Mouse (Mus musculus) liver, embryonic 11.5 days (tissue): ENCODE results near the gene Baz2a. TPM values are rescaled to one million over a fixed set of nuclear protein-coding genes. Genes with fewer than 3 reads are reported as not detected.
A peak's percentile ranks its signal among the peaks of the same experiment; 100 is the strongest.

Experiments used
- ATAC-seq: fragments of 200-750 bp; cut with Nextera tagmentation; replicated peaks from 2 replicates; pipeline ENCODE4 v1.8.0; 2017; ENCODE audit warnings: moderate number of reproducible peaks, mild to moderate bottlenecking, moderate TSS enrichment, moderate library complexity; ENCODE audit not compliant: low FRiP score
- DNase-seq: peaks from one replicate; pipeline ENCODE4 v3.0.0-alpha.2; 2017; ENCODE audit warnings: low spot score
- H3K27ac ChIP-seq: fragments of 300-500 bp; sonication (generic); 2 replicates; pipeline ENCODE4 v1.5.1; 2014; ENCODE audit warnings: mild to moderate bottlenecking, low read depth, low read length, control low read depth
- H3K27me3 ChIP-seq: fragments of 300-500 bp; sonication (generic); replicated peaks from 2 replicates; pipeline ENCODE4 v1.6.1; 2014; ENCODE audit warnings: low read length, mixed read lengths; ENCODE audit not compliant: control insufficient read depth, insufficient read depth
- H3K36me3 ChIP-seq: fragments of 300-500 bp; sonication (generic); 2 replicates; pipeline ENCODE4 v1.6.1; 2014; ENCODE audit warnings: mild to moderate bottlenecking, low read length, moderate library complexity, mixed read lengths; ENCODE audit not compliant: control insufficient read depth, insufficient read depth
- H3K4me1 ChIP-seq: fragments of 300-500 bp; sonication (generic); replicated peaks from 2 replicates; pipeline ENCODE4 v1.6.1; 2014; ENCODE audit warnings: low read length, mixed read lengths; ENCODE audit not compliant: control insufficient read depth, insufficient read depth
- H3K4me2 ChIP-seq: fragments of 300-500 bp; sonication (generic); 2 replicates; pipeline ENCODE4 v1.6.1; 2014; ENCODE audit warnings: mild to moderate bottlenecking, control low read depth, moderate library complexity
- H3K4me3 ChIP-seq: fragments of 300-500 bp; sonication (generic); 2 replicates; pipeline ENCODE4 v1.5.1; 2014; ENCODE audit warnings: low read depth, low read length, control low read depth
- H3K9ac ChIP-seq: fragments of 300-500 bp; sonication (generic); 2 replicates; pipeline ENCODE4 v1.6.1; 2014; ENCODE audit warnings: low read depth, low read length, control low read depth
- H3K9me3 ChIP-seq: fragments of 300-500 bp; sonication (generic); 2 replicates; pipeline ENCODE4 v1.6.1; 2016; ENCODE audit warnings: low read length, inconsistent platforms, mixed read lengths; ENCODE audit not compliant: control insufficient read depth
- WGBS: fragments of 180-500 bp; shearing (Covaris S2); extraction: QIAGEN DNeasy Blood & Tissue Kit; methylation state at CpG from one replicate; pipeline ENCODE4 v1.1.7; 2014; 5-methylcytosine and 5-hydroxymethylcytosine counted together
- polyA plus RNA-seq: library from polyadenylated mRNA; unstranded; fragments of >200 nt; fragmentation: Nextera tagmentation; extraction: Ambion mirVana; gene quantifications from 2 replicates; pipeline ENCODE4 v1.2.1, GENCODE M21; 2014

Gene Baz2a
- polyA plus RNA-seq, 1 experiment from 2014 or later, result 11.1 TPM

- Histone ChIP-seq H3K4me3 (peak overlapping the region; percentile 88), H3K36me3 (peaks cover 6% of the 10 kb centered on the region; the same call in 1 of the 2 replicates), H3K9me3 (no peaks in the 10 kb centered on the region), H3K4me1 (peaks cover 47% of the 10 kb centered on the region), H3K4me2 (peak overlapping the region; percentile 98), H3K27me3 (no peaks in the 10 kb centered on the region), H3K9ac (peak overlapping the region; percentile 76), H3K27ac (peak overlapping the region; percentile 91)
- 12% methylated on average over 19 of the region's 19 CpGs for WGBS
- DNase-seq, result peak; percentile 82
- peak; percentile 78 for ATAC-seq
Observed at GRCm38 (mm10) chr10:128094340-128094968, 3.1 kb downstream of the Baz2a start.

- Histone ChIP-seq H3K4me3 (peak overlapping the region; percentile 88), H3K9me3 (no peaks in the 10 kb centered on the region), H3K36me3 (no peaks in the 10 kb centered on the region; the same call in 1 of the 2 replicates), H3K9ac (peak overlapping the region; percentile 52), H3K27me3 (no peaks in the 10 kb centered on the region), H3K27ac (peak overlapping the region; percentile 91), H3K4me1 (peaks cover 47% of the 10 kb centered on the region), H3K4me2 (peak overlapping the region; percentile 98)
- WGBS, result 24% methylated on average over 9 of the region's 9 CpGs
- DNase-seq (no peak), ATAC-seq (no peak)
Observed at GRCm38 (mm10) chr10:128095003-128095636, 3.7 kb downstream of the Baz2a start.

GRCm38 (mm10) chr10:128096313-128096692 is 4.9 kb downstream of the Baz2a start:
- peaks cover 43% of the 10 kb centered on the region for H3K4me1 ChIP-seq
- DNase-seq (no peak), ATAC-seq (no peak)
- no peak overlapping the region for H3K27ac ChIP-seq
- no peaks in the 10 kb centered on the region for H3K27me3 ChIP-seq
- H3K36me3 ChIP-seq, result no peaks in the 10 kb centered on the region
- H3K9me3 ChIP-seq, result no peaks in the 10 kb centered on the region
- WGBS, result 12% methylated on average over 4 of the region's 4 CpGs
- H3K9ac ChIP-seq, result peak overlapping the region; percentile 93; the same call in 1 of the 2 replicates
- peak overlapping the region; percentile 100 for H3K4me3 ChIP-seq
- H3K4me2 ChIP-seq, result peak overlapping the region; percentile 88

- DNase-seq, result peak; percentile 95
- under 1% methylated on average over 86 of the region's 86 CpGs for WGBS
Observed at GRCm38 (mm10) chr10:128096693-128097586, 5.6 kb downstream of the Baz2a start.

GRCm38 (mm10) chr10:128097587-128097971 is 6.2 kb downstream of the Baz2a start:
- WGBS, result 0% methylated on average over 13 of the region's 13 CpGs
- Histone ChIP-seq H3K4me1 (peaks cover 34% of the 10 kb centered on the region), H3K9ac (peak overlapping the region; percentile 93), H3K9me3 (no peaks in the 10 kb centered on the region), H3K4me2 (peak overlapping the region; percentile 88), H3K27me3 (no peaks in the 10 kb centered on the region), H3K4me3 (peak overlapping the region; percentile 100), H3K36me3 (no peaks in the 10 kb centered on the region), H3K27ac (no peak overlapping the region; the same call in 1 of the 2 replicates)
- peak; percentile 67 for DNase-seq
- ATAC-seq, result no peak

More at GRCm38 (mm10) chr10:128096693-128097586, 5.6 kb downstream of the Baz2a start:
- peak overlapping the region; percentile 73 for H3K27ac ChIP-seq
- H3K9ac ChIP-seq, result peak overlapping the region; percentile 93
- H3K27me3 ChIP-seq, result no peaks in the 10 kb centered on the region
- H3K4me2 ChIP-seq, result peak overlapping the region; percentile 88
- H3K9me3 ChIP-seq, result no peaks in the 10 kb centered on the region
- H3K4me3 ChIP-seq, result peak overlapping the region; percentile 100
- H3K36me3 ChIP-seq, result no peaks in the 10 kb centered on the region
- peaks cover 37% of the 10 kb centered on the region for H3K4me1 ChIP-seq
- ATAC-seq, result peak; percentile 64

GRCm38 (mm10) chr10:128110103-128110761 is 18.9 kb downstream of the Baz2a start:
- Histone ChIP-seq H3K9ac (no peak overlapping the region), H3K36me3 (peaks cover 35% of the 10 kb centered on the region)
- WGBS, result 91% methylated on average over 4 of the region's 4 CpGs

GRCm38 (mm10) chr10:128111227-128111626 is 19.9 kb downstream of the Baz2a start:
- Histone ChIP-seq H3K9me3 (no peaks in the 10 kb centered on the region), H3K4me3 (no peak overlapping the region), H3K4me1 (no peaks in the 10 kb centered on the region), H3K9ac (no peak overlapping the region), H3K27me3 (no peaks in the 10 kb centered on the region), H3K4me2 (no peak overlapping the region), H3K27ac (no peak overlapping the region), H3K36me3 (peaks cover 41% of the 10 kb centered on the region)
- no peak for ATAC-seq
- DNase-seq, result no peak

More at GRCm38 (mm10) chr10:128110103-128110761, 18.9 kb downstream of the Baz2a start:
- no peak overlapping the region for H3K4me2 ChIP-seq
- H3K27me3 ChIP-seq, result no peaks in the 10 kb centered on the region
- no peak for DNase-seq
- ATAC-seq, result no peak
- H3K27ac ChIP-seq, result no peak overlapping the region
- no peak overlapping the region for H3K4me3 ChIP-seq
- H3K9me3 ChIP-seq, result no peaks in the 10 kb centered on the region
- no peaks in the 10 kb centered on the region for H3K4me1 ChIP-seq

- Histone ChIP-seq H3K4me1 (no peaks in the 10 kb centered on the region), H3K9me3 (no peaks in the 10 kb centered on the region), H3K4me3 (no peak overlapping the region), H3K36me3 (peaks cover 69% of the 10 kb centered on the region), H3K9ac (no peak overlapping the region), H3K27me3 (no peaks in the 10 kb centered on the region), H3K27ac (no peak overlapping the region), H3K4me2 (no peak overlapping the region)
- 91% methylated on average over 7 of the region's 7 CpGs for WGBS
- no peak for ATAC-seq
- DNase-seq, result no peak
Observed at GRCm38 (mm10) chr10:128123833-128124232, 32.5 kb downstream of the Baz2a start.
